ENCODE assay signal across 7 mouse cellular contexts in genomic region chrX:74270062-74270901, GRCm38 (mm10). TPM values are rescaled to one million over a fixed set of nuclear protein-coding genes. Genes with fewer than 3 reads are reported as not detected.
A peak's percentile ranks its signal among the peaks of the same experiment; 100 is the strongest.
DNase-seq lines count a peak whose midpoint lies in the region; ATAC-seq and TF ChIP-seq lines count a peak whose summit lies in the region.

TSS of gene Rpl10 (plus strand) at chrX:74270812.

- intact Hi-C loops in left cerebral cortex, postnatal 4 days (cut with DNase I) = loop anchor here (5.0 kb wide), 1 partner anchor 37 kb away; no protein-coding TSS in a partner anchor

- no peaks in the 10 kb centered on the region for H3K27me3 ChIP-seq in embryonic facial prominence, embryonic 10.5 days (replicated peaks; ENCODE audit: low read depth, poor library complexity, severe bottlenecking)
- H3K27me3 ChIP-seq in intestine, postnatal 0 days (replicated peaks; ENCODE audit: control insufficient read depth, insufficient read depth, low read length) = no peaks in the 10 kb centered on the region
- no peaks in the 10 kb centered on the region for H3K27me3 ChIP-seq in midbrain, embryonic 12.5 days
- H3K27me3 ChIP-seq in small intestine, adult 2 months (ENCODE audit: control insufficient read depth, insufficient read depth, low read length) = no peaks in the 10 kb centered on the region

- peak within 1 kb of the TSS; percentile 92 for H3K27ac ChIP-seq in embryonic facial prominence, embryonic 10.5 days (replicated peaks)
- H3K27ac ChIP-seq in intestine, postnatal 0 days (ENCODE audit: low read depth, low read length) = peak within 1 kb of the TSS; percentile 88
- H3K27ac ChIP-seq in midbrain, embryonic 12.5 days (replicated peaks) = peak within 1 kb of the TSS; percentile 92
- peak within 1 kb of the TSS; percentile 97 for H3K27ac ChIP-seq in small intestine, adult 2 months (ENCODE audit: insufficient read depth, low read depth, low read length)

- no peaks in the 10 kb centered on the region for H3K9me3 ChIP-seq in embryonic facial prominence, embryonic 10.5 days
- no peaks in the 10 kb centered on the region for H3K9me3 ChIP-seq in intestine, postnatal 0 days (ENCODE audit: control insufficient read depth)
- H3K9me3 ChIP-seq in midbrain, embryonic 12.5 days = no peaks in the 10 kb centered on the region

- H3K4me2 ChIP-seq in intestine, postnatal 0 days (replicated peaks; ENCODE audit: low read depth) = peak within 1 kb of the TSS; percentile 61
- H3K4me2 ChIP-seq in midbrain, embryonic 12.5 days (replicated peaks) = peak within 1 kb of the TSS; percentile 61

- TF ChIP-seq CTCF in intestine, postnatal 0 days (IDR thresholded peaks at IDR 0.05; ENCODE audit: low read depth) = peak; percentile 65
- no peak for TF ChIP-seq CTCF in small intestine, adult 2 months (IDR thresholded peaks at IDR 0.05; ENCODE audit: extremely low read depth, insufficient read length, insufficient replicate concordance, low read depth, low read length)

- peak; percentile 95 for ATAC-seq in intestine, postnatal 0 days
- ATAC-seq in midbrain, embryonic 12.5 days (ENCODE audit: low FRiP score, low read depth) = peak; percentile 96

- peak within 1 kb of the TSS; percentile 68 for H3K4me3 ChIP-seq in embryonic facial prominence, embryonic 10.5 days
- peak within 1 kb of the TSS; percentile 56 for H3K4me3 ChIP-seq in intestine, postnatal 0 days (ENCODE audit: low read depth, low read length)
- H3K4me3 ChIP-seq in midbrain, embryonic 12.5 days = peak within 1 kb of the TSS; percentile 60
- peak within 1 kb of the TSS; percentile 87 for H3K4me3 ChIP-seq in small intestine, adult 2 months (ENCODE audit: low read depth, low read length)

- H3K9ac ChIP-seq in intestine, postnatal 0 days (ENCODE audit: low read depth, low read length) = peak within 1 kb of the TSS; percentile 57
- peak within 1 kb of the TSS; percentile 77 for H3K9ac ChIP-seq in midbrain, embryonic 12.5 days (replicated peaks)

- peak; percentile 88 for DNase-seq in adrenal gland, postnatal 10 days
- DNase-seq in embryonic facial prominence, embryonic 10.5 days (ENCODE audit: low spot score) = peak; percentile 92
- peak; percentile 79 for DNase-seq in gonadal fat pad, adult 2 months (ENCODE audit: low read depth)
- peak; percentile 91 for DNase-seq in left cerebral cortex, postnatal 4 days

- H3K4me1 ChIP-seq in embryonic facial prominence, embryonic 10.5 days = no peaks in the 10 kb centered on the region; the same call in 1 of the 2 replicates
- H3K4me1 ChIP-seq in intestine, postnatal 0 days (replicated peaks; ENCODE audit: control insufficient read depth, insufficient read depth, low read length) = no peaks in the 10 kb centered on the region
- 0 out of 2 replicates have a peak, but pooled peaks cover 6% of the 10 kb centered on the region for H3K4me1 ChIP-seq in midbrain, embryonic 12.5 days
- peaks cover 4% of the 10 kb centered on the region; the same call in 1 of the 2 replicates for H3K4me1 ChIP-seq in small intestine, adult 2 months (ENCODE audit: control insufficient read depth, insufficient read depth, insufficient read length, low read length)

- peaks cover 18% of the 10 kb centered on the region for H3K36me3 ChIP-seq in embryonic facial prominence, embryonic 10.5 days (replicated peaks)
- peaks cover 3% of the 10 kb centered on the region; the same call in 1 of the 2 replicates for H3K36me3 ChIP-seq in intestine, postnatal 0 days (ENCODE audit: control insufficient read depth, insufficient read depth)
- 0 out of 2 replicates have a peak, but pooled peaks cover 3% of the 10 kb centered on the region for H3K36me3 ChIP-seq in midbrain, embryonic 12.5 days
- peaks cover 10% of the 10 kb centered on the region for H3K36me3 ChIP-seq in small intestine, adult 2 months (ENCODE audit: control insufficient read depth, insufficient read depth, low read length)

- peak; percentile 92 for TF ChIP-seq POLR2A in small intestine, adult 2 months (IDR thresholded peaks at IDR 0.05; ENCODE audit: low read depth, low read length)

- WGBS in embryonic facial prominence, embryonic 10.5 days = 18% methylated on average over 42 of the region's 42 CpGs
- 20% methylated on average over 42 of the region's 42 CpGs for WGBS in intestine, postnatal 0 days
- 19% methylated on average over 42 of the region's 42 CpGs for WGBS in midbrain, embryonic 12.5 days
- 12% methylated on average over 42 of the region's 42 CpGs for WGBS in small intestine, adult 2 months

RNA-seq across cellular contexts. Expression of gene Rpl10, which starts in this region (rescaled TPM):
- 100 to 1,000 TPM; 377 to 392 TPM for total RNA-seq in adrenal gland, postnatal 10 days (2021)
- 846 and 850 TPM in 2 replicates for polyA plus RNA-seq in embryonic facial prominence, embryonic 10.5 days (2016; fragmentation: Nextera tagmentation; extraction: Ambion mirVana)
- polyA plus RNA-seq in gonadal fat pad, adult 2 months (2012; rRNA removed) = 2,430 and 2,738 TPM in 2 replicates
- 485 and 521 TPM in 2 replicates for polyA plus RNA-seq in intestine, postnatal 0 days (2015; fragmentation: Nextera tagmentation; extraction: Ambion mirVana)
- total RNA-seq in left cerebral cortex, postnatal 4 days (2021) = 100 to 1,000 TPM; 264 to 422 TPM
- polyA plus RNA-seq in midbrain, embryonic 12.5 days (2016; fragmentation: Nextera tagmentation; extraction: Ambion mirVana) = 521 and 544 TPM in 2 replicates
- polyA plus RNA-seq in small intestine, adult 2 months (2012; rRNA removed) = 750 and 1,062 TPM in 2 replicates

Comparison
In these comparisons a context has a peak if more than half of its experiments do, and no peak if none do; other contexts are left out.
1. Peak in every context shown above with its lines: DNase-seq, ATAC-seq, H3K4me3 ChIP-seq and H3K27ac ChIP-seq.